Mouse (Mus musculus) CD8-positive naive resting alpha-beta T cell, adult 57 days (primary cell): ENCODE data around the gene Mettl16. TPM values are rescaled to one million over a fixed set of nuclear protein-coding genes. Genes with fewer than 3 reads are reported as not detected.

Experiments used
- total RNA-seq: library from RNA; stranded (reverse); gene quantifications from one replicate; pipeline ENCODE4 v1.2.4, GENCODE M21; 2023

Mettl16 gene
- 43.3 TPM for total RNA-seq

DNA sequence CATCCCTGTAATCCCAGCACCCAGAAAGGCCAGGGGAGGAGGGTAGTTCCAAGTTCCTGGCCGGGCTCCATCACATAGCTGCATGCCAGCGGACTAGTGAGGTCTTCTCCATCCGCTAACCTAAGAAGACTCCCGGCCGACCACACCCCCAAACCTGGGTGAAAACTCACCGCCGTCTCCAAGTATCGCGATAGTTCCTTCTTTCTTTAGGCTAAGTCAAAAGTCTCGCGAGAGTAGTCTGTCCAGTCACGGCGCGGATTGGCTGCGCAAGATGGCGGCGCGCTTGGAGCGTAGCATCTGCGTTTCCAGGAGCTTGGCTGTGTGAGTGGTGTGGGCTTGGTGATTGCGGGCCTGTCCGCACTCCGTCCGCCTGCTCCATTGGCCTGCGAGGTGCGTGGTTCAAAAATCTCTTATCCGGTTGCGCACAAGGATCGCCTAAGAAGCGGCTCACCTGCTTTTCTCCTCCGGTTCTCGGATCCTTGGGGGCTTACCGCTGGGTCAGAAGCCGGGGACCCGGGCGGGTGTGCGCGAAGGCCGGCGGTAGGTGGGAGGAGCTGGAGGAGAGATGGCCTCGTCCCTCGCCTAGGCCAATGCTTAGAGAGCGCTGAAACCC, at the start of gene Mettl16:
Gene Mettl16, plus strand, starts transcription at position 236 of the 613 bp plus-strand sequence.

DNA sequence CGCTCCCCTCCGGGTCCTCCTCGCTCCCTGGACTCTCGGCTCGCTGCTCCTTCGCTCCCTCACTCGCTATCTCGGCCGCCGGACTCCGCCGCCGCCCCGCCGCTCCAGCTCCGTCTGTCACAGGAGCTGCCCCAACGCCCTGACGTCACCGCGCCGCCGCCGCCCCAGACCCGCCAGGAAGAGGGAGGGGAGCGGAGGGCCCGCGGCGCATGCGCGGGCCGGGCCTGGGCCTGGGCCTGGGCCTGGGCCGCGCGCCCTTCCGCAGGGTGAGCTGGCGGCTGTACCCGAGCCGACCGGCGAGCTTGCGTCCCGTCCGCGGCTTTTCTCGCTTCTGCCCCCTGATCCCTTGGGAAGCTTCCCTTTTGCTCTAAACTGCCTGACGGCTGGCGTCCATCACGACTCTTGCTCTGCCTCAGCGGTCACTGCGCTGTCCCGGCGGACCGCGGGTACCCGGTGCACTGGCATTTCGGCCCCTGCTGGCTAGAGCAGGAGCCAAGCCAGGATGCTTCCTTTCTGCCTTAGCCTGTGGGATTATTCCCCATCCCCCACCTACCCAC, 46.3 kb upstream of the Mettl16 start, which contains the start of gene Pafah1b1:
Gene Pafah1b1, minus strand, starts transcription at position 436 of the 557 bp plus-strand sequence.

GRCm38 (mm10) chr11:74830256-74831161, 59.9 kb downstream of the Mettl16 start, which contains the start of gene Mnt:
Gene Mnt, plus strand, starts transcription at chr11:74830920.

Other genes starting within 250 kb of the Mettl16 start
- 8.3 TPM for gene Rap1gap2, start 159.9 kb upstream of the Mettl16 start, total RNA-seq
- gene Ccdc92b, start 151.2 kb upstream of the Mettl16 start, total RNA-seq: not detected
- 41.6 TPM for gene Cluh, start 121.3 kb upstream of the Mettl16 start, total RNA-seq
- 126 TPM for gene Pafah1b1, start 46.2 kb upstream of the Mettl16 start, total RNA-seq
- gene Mnt, start 60.1 kb downstream of the Mettl16 start, total RNA-seq: 65.3 TPM
- gene Sgsm2, start 126.2 kb downstream of the Mettl16 start, total RNA-seq: 7.1 TPM
- gene Tsr1, start 127.2 kb downstream of the Mettl16 start, total RNA-seq: 79.2 TPM
- gene Smg6, start 155.0 kb downstream of the Mettl16 start, total RNA-seq: 49.1 TPM
- 7.8 TPM for gene Srr, start 155.1 kb downstream of the Mettl16 start, total RNA-seq